Mouse (Mus musculus): ENCODE results near the gene Bfsp1. TPM values are rescaled to one million over a fixed set of nuclear protein-coding genes. Genes with fewer than 3 reads are reported as not detected.

Bfsp1 gene
- polyA plus RNA-seq, 1 experiment from 2014 or later = 5.2 TPM

GRCm38 (mm10) chr2:143844779-143845178 lies 18.2 kb downstream of the Bfsp1 start:
- no peaks in the 10 kb centered on the region for H3K27me3 ChIP-seq (replicated peaks; ENCODE audit: control insufficient read depth, insufficient read depth, low read length)
- H3K4me3 ChIP-seq (ENCODE audit: low read length) = no peak overlapping the region
- no peak for ATAC-seq
- H3K27ac ChIP-seq (ENCODE audit: low read length) = no peak overlapping the region
- WGBS = 85% methylated on average over 5 of the region's 5 CpGs
- no peak overlapping the region for H3K4me2 ChIP-seq (ENCODE audit: low read depth, low read length)
- H3K4me1 ChIP-seq (ENCODE audit: control insufficient read depth, insufficient read depth, low read length) = peaks cover 16% of the 10 kb centered on the region
- H3K9me3 ChIP-seq (ENCODE audit: control insufficient read depth, low read length) = no peaks in the 10 kb centered on the region
- H3K36me3 ChIP-seq (ENCODE audit: control insufficient read depth, insufficient read depth, low read length) = no peaks in the 10 kb centered on the region
- no peak overlapping the region for H3K9ac ChIP-seq (ENCODE audit: low read depth, low read length)

- H3K4me2 ChIP-seq (ENCODE audit: low read depth, low read length) = no peak overlapping the region
- H3K9ac ChIP-seq (ENCODE audit: low read depth, low read length) = no peak overlapping the region
- H3K9me3 ChIP-seq (ENCODE audit: control insufficient read depth, low read length) = no peaks in the 10 kb centered on the region
- no peak for ATAC-seq
- H3K27me3 ChIP-seq (replicated peaks; ENCODE audit: control insufficient read depth, insufficient read depth, low read length) = no peaks in the 10 kb centered on the region
- no peak overlapping the region for H3K27ac ChIP-seq (ENCODE audit: low read length)
- WGBS = 88% methylated on average over 7 of the region's 7 CpGs
- H3K4me1 ChIP-seq (ENCODE audit: control insufficient read depth, insufficient read depth, low read length) = peaks cover 7% of the 10 kb centered on the region
- H3K4me3 ChIP-seq (ENCODE audit: low read length) = no peak overlapping the region
- H3K36me3 ChIP-seq (ENCODE audit: control insufficient read depth, insufficient read depth, low read length) = no peaks in the 10 kb centered on the region
These were observed 21.4 kb downstream of the Bfsp1 start for GRCm38 (mm10) chr2:143841536-143841935.

- Histone ChIP-seq H3K27me3 (replicated peaks; ENCODE audit: control insufficient read depth, insufficient read depth, low read length) (no peaks in the 10 kb centered on the region), H3K36me3 (ENCODE audit: control insufficient read depth, insufficient read depth, low read length) (no peaks in the 10 kb centered on the region), H3K27ac (ENCODE audit: low read length) (no peak overlapping the region), H3K4me1 (ENCODE audit: control insufficient read depth, insufficient read depth, low read length) (0 out of 2 replicates have a peak, but pooled peaks cover 4% of the 10 kb centered on the region), H3K9me3 (ENCODE audit: control insufficient read depth, low read length) (no peaks in the 10 kb centered on the region), H3K4me3 (ENCODE audit: low read length) (no peak overlapping the region), H3K4me2 (ENCODE audit: low read depth, low read length) (no peak overlapping the region), H3K9ac (ENCODE audit: low read depth, low read length) (no peak overlapping the region)
- no peak for ATAC-seq
- WGBS = 83% methylated on average over 6 of the region's 6 CpGs
These were observed 22.1 kb downstream of the Bfsp1 start for GRCm38 (mm10) chr2:143840895-143841294.

- Histone ChIP-seq H3K9me3 (ENCODE audit: control insufficient read depth, low read length) (no peaks in the 10 kb centered on the region), H3K4me2 (ENCODE audit: low read depth, low read length) (no peak overlapping the region), H3K4me3 (ENCODE audit: low read length) (no peak overlapping the region), H3K36me3 (ENCODE audit: control insufficient read depth, insufficient read depth, low read length) (no peaks in the 10 kb centered on the region), H3K27me3 (replicated peaks; ENCODE audit: control insufficient read depth, insufficient read depth, low read length) (no peaks in the 10 kb centered on the region), H3K27ac (ENCODE audit: low read length) (peak overlapping the region; percentile 55; the same call in 1 of the 2 replicates), H3K9ac (ENCODE audit: low read depth, low read length) (no peak overlapping the region), H3K4me1 (ENCODE audit: control insufficient read depth, insufficient read depth, low read length) (0 out of 2 replicates have a peak, but pooled peaks cover 4% of the 10 kb centered on the region)
- no peak for ATAC-seq
- whole genome bisulfite sequencing = 85% methylated on average over 2 of the region's 2 CpGs
These were observed 23.5 kb downstream of the Bfsp1 start for GRCm38 (mm10) chr2:143839458-143839857.

GRCm38 (mm10) chr2:143838698-143839097 lies 24.3 kb downstream of the Bfsp1 start:
- no peak overlapping the region for H3K4me2 ChIP-seq (ENCODE audit: low read depth, low read length)
- no peak overlapping the region for H3K9ac ChIP-seq (ENCODE audit: low read depth, low read length)
- H3K4me1 ChIP-seq (ENCODE audit: control insufficient read depth, insufficient read depth, low read length) = 0 out of 2 replicates have a peak, but pooled peaks cover 4% of the 10 kb centered on the region
- no peaks in the 10 kb centered on the region for H3K9me3 ChIP-seq (ENCODE audit: control insufficient read depth, low read length)
- H3K27ac ChIP-seq (ENCODE audit: low read length) = no peak overlapping the region
- no peaks in the 10 kb centered on the region for H3K36me3 ChIP-seq (ENCODE audit: control insufficient read depth, insufficient read depth, low read length)
- no peak overlapping the region for H3K4me3 ChIP-seq (ENCODE audit: low read length)
- ATAC-seq = peak; percentile 98
- H3K27me3 ChIP-seq (replicated peaks; ENCODE audit: control insufficient read depth, insufficient read depth, low read length) = no peaks in the 10 kb centered on the region
- WGBS = 37% methylated on average over 5 of the region's 5 CpGs

GRCm38 (mm10) chr2:143837291-143837701 lies 25.7 kb downstream of the Bfsp1 start:
- whole genome bisulfite sequencing = 4% methylated on average over 8 of the region's 8 CpGs
- ATAC-seq = peak; percentile 22; the same call in 1 of the 2 replicates
- H3K4me2 ChIP-seq (ENCODE audit: low read depth, low read length) = peak overlapping the region; percentile 46

GRCm38 (mm10) chr2:143835820-143836219 lies 27.2 kb downstream of the Bfsp1 start:
- H3K36me3 ChIP-seq (ENCODE audit: control insufficient read depth, insufficient read depth, low read length) = no peaks in the 10 kb centered on the region
- H3K27me3 ChIP-seq (replicated peaks; ENCODE audit: control insufficient read depth, insufficient read depth, low read length) = no peaks in the 10 kb centered on the region
- 0 out of 2 replicates have a peak, but pooled peaks cover 4% of the 10 kb centered on the region for H3K4me1 ChIP-seq (ENCODE audit: control insufficient read depth, insufficient read depth, low read length)
- H3K9me3 ChIP-seq (ENCODE audit: control insufficient read depth, low read length) = no peaks in the 10 kb centered on the region
- WGBS = 82% methylated on average over 7 of the region's 7 CpGs
- H3K4me2 ChIP-seq (ENCODE audit: low read depth, low read length) = no peak overlapping the region
- H3K4me3 ChIP-seq (ENCODE audit: low read length) = no peak overlapping the region
- no peak for ATAC-seq
- H3K9ac ChIP-seq (ENCODE audit: low read depth, low read length) = no peak overlapping the region
- H3K27ac ChIP-seq (ENCODE audit: low read length) = no peak overlapping the region

More at GRCm38 (mm10) chr2:143837291-143837701, 25.7 kb downstream of the Bfsp1 start:
- Histone ChIP-seq H3K4me3 (ENCODE audit: low read length) (peak overlapping the region; percentile 21), H3K9ac (ENCODE audit: low read depth, low read length) (no peak overlapping the region), H3K27ac (ENCODE audit: low read length) (no peak overlapping the region), H3K9me3 (ENCODE audit: control insufficient read depth, low read length) (no peaks in the 10 kb centered on the region), H3K36me3 (ENCODE audit: control insufficient read depth, insufficient read depth, low read length) (no peaks in the 10 kb centered on the region), H3K4me1 (ENCODE audit: control insufficient read depth, insufficient read depth, low read length) (0 out of 2 replicates have a peak, but pooled peaks cover 4% of the 10 kb centered on the region), H3K27me3 (replicated peaks; ENCODE audit: control insufficient read depth, insufficient read depth, low read length) (no peaks in the 10 kb centered on the region)

GRCm38 (mm10) chr2:143834082-143834481 lies 28.9 kb downstream of the Bfsp1 start:
- Histone ChIP-seq H3K4me3 (ENCODE audit: low read length) (no peak overlapping the region), H3K9me3 (ENCODE audit: control insufficient read depth, low read length) (no peaks in the 10 kb centered on the region), H3K4me2 (ENCODE audit: low read depth, low read length) (no peak overlapping the region), H3K27ac (ENCODE audit: low read length) (no peak overlapping the region), H3K9ac (ENCODE audit: low read depth, low read length) (no peak overlapping the region), H3K36me3 (ENCODE audit: control insufficient read depth, insufficient read depth, low read length) (no peaks in the 10 kb centered on the region), H3K27me3 (replicated peaks; ENCODE audit: control insufficient read depth, insufficient read depth, low read length) (no peaks in the 10 kb centered on the region), H3K4me1 (ENCODE audit: control insufficient read depth, insufficient read depth, low read length) (0 out of 2 replicates have a peak, but pooled peaks cover 4% of the 10 kb centered on the region)
- 49% methylated on average over 6 of the region's 6 CpGs for WGBS
- ATAC-seq = no peak

- Histone ChIP-seq H3K27ac (ENCODE audit: low read length) (no peak overlapping the region), H3K36me3 (ENCODE audit: control insufficient read depth, insufficient read depth, low read length) (no peaks in the 10 kb centered on the region), H3K9me3 (ENCODE audit: control insufficient read depth, low read length) (no peaks in the 10 kb centered on the region), H3K9ac (ENCODE audit: low read depth, low read length) (no peak overlapping the region), H3K27me3 (replicated peaks; ENCODE audit: control insufficient read depth, insufficient read depth, low read length) (no peaks in the 10 kb centered on the region), H3K4me1 (ENCODE audit: control insufficient read depth, insufficient read depth, low read length) (0 out of 2 replicates have a peak, but pooled peaks cover 4% of the 10 kb centered on the region), H3K4me3 (ENCODE audit: low read length) (no peak overlapping the region), H3K4me2 (ENCODE audit: low read depth, low read length) (no peak overlapping the region)
- ATAC-seq = no peak
- WGBS = 78% methylated on average over 5 of the region's 5 CpGs
These were observed 30.3 kb downstream of the Bfsp1 start for GRCm38 (mm10) chr2:143832721-143833120.

GRCm38 (mm10) chr2:143831645-143832044 lies 31.3 kb downstream of the Bfsp1 start:
- no peak overlapping the region for H3K4me3 ChIP-seq (ENCODE audit: low read length)
- no peaks in the 10 kb centered on the region for H3K36me3 ChIP-seq (ENCODE audit: control insufficient read depth, insufficient read depth, low read length)
- no peaks in the 10 kb centered on the region for H3K9me3 ChIP-seq (ENCODE audit: control insufficient read depth, low read length)
- no peak for ATAC-seq
- H3K9ac ChIP-seq (ENCODE audit: low read depth, low read length) = no peak overlapping the region
- H3K27ac ChIP-seq (ENCODE audit: low read length) = no peak overlapping the region
- WGBS = 63% methylated on average over 17 of the region's 17 CpGs
- no peaks in the 10 kb centered on the region for H3K27me3 ChIP-seq (replicated peaks; ENCODE audit: control insufficient read depth, insufficient read depth, low read length)
- H3K4me2 ChIP-seq (ENCODE audit: low read depth, low read length) = no peak overlapping the region
- H3K4me1 ChIP-seq (ENCODE audit: control insufficient read depth, insufficient read depth, low read length) = no peaks in the 10 kb centered on the region

All from intestine, embryonic 16.5 days (tissue).